Mouse (Mus musculus) cerebellum, adult 11 months (tissue): ENCODE data around the gene Nckap5.

ENCODE experiments used
- DNase-seq: peaks from one replicate; pipeline ENCODE4 v3.0.0; 2022

The Nckap5 gene

DNA sequence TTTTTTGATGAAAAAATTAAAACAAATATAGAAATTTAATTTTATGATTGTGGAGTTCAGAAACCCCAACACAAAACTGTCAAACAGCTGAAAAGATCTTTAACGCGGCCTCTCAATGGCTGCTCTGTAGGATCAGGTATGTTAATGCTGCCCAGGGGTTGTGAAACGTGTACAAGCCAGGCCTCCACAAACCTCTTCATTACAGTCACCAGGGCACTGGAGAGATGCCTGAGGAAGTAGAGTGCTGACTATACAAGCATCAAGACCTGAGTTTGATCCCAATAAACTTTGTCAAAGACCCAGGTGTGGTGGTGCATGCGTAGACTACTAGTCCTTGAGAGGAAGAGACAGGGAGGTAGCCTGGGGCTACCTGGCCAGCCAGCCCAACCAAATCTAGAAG lies 222.0 kb downstream of the Nckap5 start:
- no peak for DNase-seq

- no peak for DNase-seq
These were observed 224.2 kb downstream of the Nckap5 start for GRCm38 (mm10) chr1:126606189-126607080.

DNA sequence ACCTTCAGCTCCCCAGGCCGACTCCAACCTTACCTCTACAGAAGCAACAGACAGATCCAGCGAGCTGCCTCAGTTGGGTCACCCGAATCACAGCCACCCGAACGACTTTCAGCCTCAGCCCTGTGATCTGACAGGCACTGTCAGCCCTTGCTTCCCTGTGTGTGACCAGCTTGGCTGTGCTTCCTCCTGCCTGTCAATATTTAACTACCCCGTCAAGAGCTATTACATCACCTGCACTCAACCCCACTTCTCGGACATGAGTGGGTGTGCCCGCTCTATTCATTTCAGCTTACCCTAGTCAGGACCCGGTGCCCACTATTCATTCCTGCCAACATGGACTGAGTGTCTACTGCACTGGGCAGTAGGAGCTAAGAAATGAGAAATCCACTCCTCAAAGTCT lies 226.0 kb downstream of the Nckap5 start:
- no peak for DNase-seq

- DNase-seq, result no peak
These were observed 226.7 kb downstream of the Nckap5 start for GRCm38 (mm10) chr1:126603771-126604515.

DNA sequence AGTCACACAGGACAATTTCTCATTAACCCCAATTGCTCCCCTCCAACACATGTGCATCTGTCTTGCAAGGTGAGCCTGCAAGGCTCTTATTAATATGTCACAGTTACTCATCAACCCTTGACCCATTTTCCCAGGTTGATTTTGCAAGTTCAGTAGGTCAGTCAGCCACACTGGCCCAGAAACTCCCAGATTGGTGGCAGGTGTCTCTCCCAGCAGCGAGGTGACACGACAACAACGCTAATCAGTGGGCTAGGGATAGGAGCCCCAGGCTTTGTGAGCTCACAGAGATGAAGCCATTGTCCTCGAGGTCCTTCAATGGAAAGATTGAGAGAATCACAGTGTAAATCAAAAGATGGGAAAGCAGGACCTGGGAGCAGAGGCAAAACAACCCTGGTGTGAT lies 230.0 kb downstream of the Nckap5 start:
- DNase-seq, result no peak

DNA sequence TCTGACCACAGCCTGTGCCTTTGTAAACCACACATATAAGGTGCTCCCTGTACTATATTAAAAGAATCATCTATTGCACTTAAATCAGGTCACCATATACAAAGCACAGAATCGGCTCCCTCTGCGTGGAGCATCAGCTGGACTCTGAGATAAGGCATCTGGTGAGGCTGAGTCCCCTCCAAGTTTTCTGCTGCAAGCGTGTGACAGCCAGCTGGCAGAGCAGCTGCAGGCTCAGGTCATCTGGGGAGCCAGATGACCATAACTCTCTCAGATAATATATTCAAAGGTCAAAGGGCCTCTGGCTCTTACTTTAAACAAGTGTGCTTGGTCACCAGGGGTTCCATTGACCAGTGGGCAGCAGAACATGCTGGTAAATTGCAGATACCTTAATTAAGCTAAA lies 233.2 kb downstream of the Nckap5 start:
- DNase-seq, result no peak

- DNase-seq, result no peak
These were observed 235.8 kb downstream of the Nckap5 start for GRCm38 (mm10) chr1:126594796-126595195.

GRCm38 (mm10) chr1:126593044-126593805 lies 237.4 kb downstream of the Nckap5 start:
- DNase-seq, result no peak

DNA sequence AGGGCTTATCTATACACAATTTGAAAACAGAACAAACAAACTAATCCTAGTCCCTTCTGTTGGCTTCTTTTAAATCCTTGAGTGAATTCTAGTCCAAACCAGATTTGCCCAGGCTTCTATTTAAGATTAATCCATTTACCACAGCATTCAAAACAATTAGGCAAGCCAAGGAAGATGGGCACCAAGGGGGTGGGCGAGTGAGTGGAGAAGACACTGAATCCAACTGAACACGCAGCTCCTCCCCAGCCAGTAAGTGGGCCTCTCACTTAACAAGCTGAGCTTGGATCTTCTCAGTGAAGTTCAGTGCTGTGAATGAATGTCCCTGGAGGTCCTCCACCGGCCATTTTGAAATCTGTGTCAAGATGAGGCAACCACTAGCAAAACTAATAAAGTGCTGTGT lies 239.7 kb downstream of the Nckap5 start:
- no peak for DNase-seq

GRCm38 (mm10) chr1:126578163-126578562 lies 252.4 kb downstream of the Nckap5 start:
- no peak for DNase-seq

- DNase-seq, result no peak
These were observed 256.3 kb downstream of the Nckap5 start for GRCm38 (mm10) chr1:126574295-126574694.

GRCm38 (mm10) chr1:126573714-126574113 lies 256.9 kb downstream of the Nckap5 start:
- no peak for DNase-seq

- no peak for DNase-seq
These were observed 257.5 kb downstream of the Nckap5 start for GRCm38 (mm10) chr1:126573097-126573496.

DNA sequence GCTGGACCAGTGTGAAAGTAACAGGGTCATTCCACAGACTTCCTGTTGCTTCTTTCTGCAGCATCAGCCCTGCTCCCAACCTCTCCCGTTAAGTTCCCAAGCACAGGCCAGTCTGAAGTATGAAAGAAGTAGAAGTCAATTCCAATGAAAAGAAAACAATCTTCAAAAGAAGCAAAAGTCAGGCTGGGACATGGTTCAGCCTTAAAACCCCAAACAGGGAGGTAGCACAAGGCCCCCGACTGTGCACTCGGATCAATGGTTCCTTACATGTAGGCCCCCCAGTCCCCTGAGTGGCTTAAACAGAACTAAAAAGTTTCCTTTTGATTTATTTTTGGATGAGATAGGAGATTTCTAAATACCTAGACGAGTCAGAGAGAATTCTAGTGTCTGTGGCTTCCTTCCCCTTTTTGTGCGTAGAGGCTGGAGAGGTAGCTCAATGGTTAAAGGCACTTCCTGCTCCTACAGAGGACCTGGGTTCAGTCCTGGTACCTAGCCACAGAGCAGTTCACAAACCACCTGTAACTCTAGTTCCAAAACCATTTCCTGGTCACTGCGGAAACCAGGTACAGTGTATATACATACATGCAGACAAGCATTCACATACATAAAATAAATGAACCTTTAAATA lies 260.9 kb downstream of the Nckap5 start:
- DNase-seq, result no peak

- DNase-seq, result peak; percentile 4
These were observed 261.9 kb downstream of the Nckap5 start for GRCm38 (mm10) chr1:126568520-126569197.

GRCm38 (mm10) chr1:126565151-126565725 lies 265.4 kb downstream of the Nckap5 start:
- no peak for DNase-seq

- DNase-seq, result no peak
These were observed 269.7 kb downstream of the Nckap5 start for GRCm38 (mm10) chr1:126560931-126561330.

GRCm38 (mm10) chr1:126557791-126558294 lies 272.8 kb downstream of the Nckap5 start:
- no peak for DNase-seq

DNA sequence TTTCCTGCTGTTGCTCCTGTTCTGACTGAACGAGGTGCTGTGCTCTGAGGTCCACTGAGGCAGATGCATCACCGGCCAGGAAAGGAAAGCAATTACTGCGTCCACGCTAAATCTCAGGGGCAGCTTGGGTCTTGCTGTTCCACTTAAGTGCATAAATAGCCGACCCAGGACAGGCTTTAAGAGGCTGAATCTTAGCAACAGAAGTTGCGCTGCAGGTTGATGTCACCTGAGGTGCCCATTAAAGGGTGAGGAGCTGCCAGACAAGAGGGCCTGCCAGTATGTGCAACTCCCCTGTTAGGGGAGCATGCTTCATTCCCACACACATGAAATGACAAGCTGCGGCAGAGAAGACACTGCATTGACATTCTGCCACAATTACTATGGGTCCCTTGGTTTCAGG lies 282.6 kb downstream of the Nckap5 start:
- no peak for DNase-seq

DNA sequence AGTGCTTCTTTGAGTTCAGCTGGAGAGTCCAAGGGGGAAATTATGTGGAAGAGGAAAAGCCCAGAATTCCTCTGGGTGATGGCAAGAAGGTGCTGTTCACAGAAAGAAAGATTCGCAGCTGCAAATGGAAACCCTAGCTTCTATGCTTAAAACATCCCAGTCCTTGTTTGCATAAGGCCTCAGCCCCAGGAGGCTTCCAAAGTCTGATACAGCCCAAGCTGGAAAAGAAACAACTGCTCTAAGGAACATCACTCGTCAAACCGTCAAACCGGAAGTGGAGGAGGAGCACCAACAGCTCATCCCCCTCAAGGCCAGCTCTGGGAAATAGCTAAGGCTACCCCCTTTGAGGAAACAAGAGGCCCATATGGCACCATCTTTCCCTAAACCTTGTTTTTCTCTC lies 286.1 kb downstream of the Nckap5 start:
- no peak for DNase-seq

DNA sequence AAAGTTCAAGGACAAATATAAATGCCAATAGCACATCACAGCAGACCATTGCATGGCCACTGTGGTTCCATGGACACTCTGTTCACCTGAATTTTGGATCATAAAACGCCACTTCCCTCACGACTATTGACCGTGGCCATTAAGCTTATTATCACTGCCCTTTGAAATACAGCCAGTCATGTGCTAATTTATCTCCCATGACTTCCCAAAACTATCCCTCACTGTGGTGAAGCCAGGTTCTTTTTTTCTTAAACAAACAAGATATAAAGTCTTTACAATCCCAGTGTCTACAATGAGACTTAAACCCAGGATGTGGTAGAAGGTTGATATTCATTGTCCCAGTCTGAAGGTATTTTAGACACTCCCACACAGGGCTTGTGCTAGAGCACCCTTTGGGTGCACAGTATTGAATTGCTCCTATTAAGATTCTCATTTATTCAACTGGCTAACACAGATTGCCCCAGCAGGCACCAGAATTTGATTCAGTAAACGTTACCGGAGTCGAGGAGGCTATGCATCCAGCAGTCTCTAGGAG lies 293.3 kb downstream of the Nckap5 start:
- no peak for DNase-seq
